Mouse (Mus musculus) olfactory bulb, adult 2 months (tissue): ENCODE measurements around the gene Gemin2. TPM values are rescaled to one million over a fixed set of nuclear protein-coding genes. Genes with fewer than 3 reads are reported as not detected.
"Not testable (repeated sequence)": the region's sequence is repeated elsewhere in the genome, so short reads cannot be mapped to it uniquely, and the experiment has no call there.

Source experiments
- H3K27ac ChIP-seq: fragments of 200-500 bp; 2 replicates; pipeline ENCODE4 v1.5.1; 2012; ENCODE audit warnings: low read depth, low read length; ENCODE audit not compliant: insufficient read depth
- H3K4me1 ChIP-seq: fragments of 200-500 bp; 2 replicates; pipeline ENCODE4 v1.6.1; 2012; ENCODE audit warnings: low read length; ENCODE audit not compliant: control insufficient read depth, insufficient read depth
- H3K4me3 ChIP-seq: fragments of 200-500 bp; 2 replicates; pipeline ENCODE4 v1.5.1; 2012; ENCODE audit warnings: mild to moderate bottlenecking, low read depth, low read length, moderate library complexity; ENCODE audit not compliant: insufficient read depth
- CTCF ChIP-seq: fragments of 200-500 bp; IDR thresholded peaks from 2 replicates; pipeline ENCODE4 v1.5.1; 2012; ENCODE audit warnings: low read depth, mild to moderate bottlenecking, low read length, moderate library complexity; ENCODE audit not compliant: insufficient read depth
- POLR2A ChIP-seq: fragments of 200-500 bp; IDR thresholded peaks from 2 replicates; pipeline ENCODE4 v1.6.1; 2012; ENCODE audit warnings: mild to moderate bottlenecking, low read depth, low read length, moderate library complexity; ENCODE audit not compliant: insufficient read depth
- WGBS: fragments of 180-500 bp; shearing (Covaris S2); methylation state at CpG from one replicate; pipeline ENCODE4 v1.1.7; 2018; 5-methylcytosine and 5-hydroxymethylcytosine counted together
- polyA plus RNA-seq: library from polyadenylated mRNA; stranded (reverse); fragments of >200 nt; gene quantifications from 2 replicates; pipeline ENCODE4 v1.2.4, GENCODE M21; 2012; ENCODE audit warnings: low replicate concordance; ENCODE audit not compliant: missing spikeins, insufficient read depth, insufficient read length

The Gemin2 gene
- not detected in 2 replicates for polyA plus RNA-seq

DNA sequence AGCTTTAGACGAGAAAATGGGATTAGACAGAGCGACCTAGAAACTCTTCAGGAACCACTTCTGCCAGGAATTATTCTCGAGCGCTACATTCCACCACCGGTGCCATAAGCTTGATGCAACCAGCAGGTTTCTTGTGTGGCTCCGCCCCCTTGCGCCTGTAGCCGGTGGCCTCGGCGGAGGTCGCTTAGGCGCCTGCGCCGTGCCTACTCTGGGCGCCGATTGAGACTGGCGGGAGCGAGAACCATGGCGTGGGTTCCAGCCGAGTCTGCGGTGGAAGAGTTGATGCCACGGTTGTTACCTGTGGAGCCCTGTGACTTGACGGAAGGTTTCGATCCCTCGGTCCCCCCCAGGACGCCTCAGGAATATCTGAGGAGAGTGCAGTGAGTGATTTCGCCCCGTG, at the start of gene Gemin2:
Gemin2 (plus strand) TSS at position 160 of the 400 bp plus-strand sequence.
- H3K27ac ChIP-seq = 0 out of 2 replicates have a peak within 1 kb of the TSS, but pooled peaks have one; percentile 36

DNA sequence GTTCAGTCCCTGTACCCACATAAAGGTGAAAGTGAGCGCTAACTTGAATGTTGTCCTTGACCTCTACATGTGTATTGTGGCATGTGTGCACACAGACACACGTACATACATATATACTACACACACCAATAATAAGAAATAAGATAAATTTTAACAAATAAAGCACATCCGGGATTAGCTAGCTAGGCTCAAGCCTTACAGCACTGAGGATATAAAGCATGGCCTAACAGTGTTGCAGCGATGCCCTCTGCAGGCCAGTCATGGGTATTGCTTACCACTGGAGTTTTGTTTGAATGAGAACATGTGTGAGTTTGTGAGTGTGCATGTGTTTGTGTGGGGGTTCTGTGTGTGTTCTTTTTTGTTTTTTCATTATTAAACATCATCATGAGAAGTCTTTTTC, 48.6 kb upstream of the Gemin2 start:
- H3K4me3 ChIP-seq = no peak overlapping the region
- H3K4me1 ChIP-seq = no peaks in the 10 kb centered on the region
- whole genome bisulfite sequencing = 72% methylated on average over 4 of the region's 4 CpGs
- no peak for TF ChIP-seq POLR2A
- H3K27ac ChIP-seq = no peak overlapping the region

More for the DNA sequence above, at the start of gene Gemin2:
- Histone ChIP-seq H3K4me3 (peak within 1 kb of the TSS; percentile 89), H3K4me1 (0 out of 2 replicates have a peak, but pooled peaks cover 5% of the 10 kb centered on the region)
- TF ChIP-seq CTCF (peak; percentile 7; the same call in 1 of the 2 replicates), POLR2A (peak; percentile 87)
- under 1% methylated on average over 28 of the region's 28 CpGs for WGBS

DNA sequence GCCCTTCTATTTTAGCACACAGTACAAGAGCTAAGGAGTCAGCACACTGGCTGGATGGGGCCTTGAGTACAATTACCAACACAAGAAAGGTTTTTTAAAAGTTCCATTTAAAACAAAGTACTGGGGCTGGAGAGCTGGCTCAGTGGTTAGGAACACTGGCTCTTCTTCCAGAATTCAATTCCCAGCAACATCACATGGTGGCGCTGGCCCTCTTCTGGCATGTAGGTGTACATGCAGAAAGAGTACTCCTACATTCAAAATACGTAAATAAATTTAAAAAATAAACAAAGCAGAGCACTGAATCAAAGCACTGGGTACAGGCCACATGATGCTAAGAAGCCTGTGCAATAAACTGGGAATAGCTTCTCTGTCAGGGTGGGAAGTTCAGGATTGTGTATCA, 36.2 kb upstream of the Gemin2 start:
- Histone ChIP-seq H3K27ac (no peak overlapping the region), H3K4me1 (no peaks in the 10 kb centered on the region), H3K4me3 (no peak overlapping the region)
- TF ChIP-seq POLR2A (no peak), CTCF (no peak)
- 74% methylated on average over 2 of the region's 2 CpGs for WGBS

DNA sequence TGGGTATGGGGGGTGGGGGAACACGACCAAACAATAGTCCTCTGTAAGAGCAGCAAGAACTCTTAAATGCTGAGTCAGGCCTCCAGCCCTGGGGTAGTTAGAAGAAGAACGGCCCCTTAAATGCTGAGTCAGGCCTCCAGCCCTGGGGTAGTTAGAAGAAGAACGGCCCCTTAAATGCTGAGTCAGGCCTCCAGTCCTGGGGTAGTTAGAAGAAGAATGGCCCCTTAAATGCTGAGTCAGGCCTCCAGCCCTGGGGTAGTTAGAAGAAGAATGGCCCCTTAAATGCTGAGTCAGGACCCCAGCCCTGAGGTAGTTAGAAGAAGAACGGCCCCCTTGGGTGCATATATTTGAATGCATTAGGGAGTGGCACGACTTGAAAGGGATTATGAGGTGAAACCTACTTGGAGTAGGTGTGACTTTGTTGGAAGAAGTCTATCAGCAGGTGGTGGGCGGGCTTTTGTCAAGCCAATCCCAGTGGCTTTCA, 32.0 kb upstream of the Gemin2 start:
- H3K4me3 ChIP-seq, H3K4me1 ChIP-seq, H3K27ac ChIP-seq: not testable (repeated sequence)
- 75% methylated on average over 6 of the region's 6 CpGs for WGBS

DNA sequence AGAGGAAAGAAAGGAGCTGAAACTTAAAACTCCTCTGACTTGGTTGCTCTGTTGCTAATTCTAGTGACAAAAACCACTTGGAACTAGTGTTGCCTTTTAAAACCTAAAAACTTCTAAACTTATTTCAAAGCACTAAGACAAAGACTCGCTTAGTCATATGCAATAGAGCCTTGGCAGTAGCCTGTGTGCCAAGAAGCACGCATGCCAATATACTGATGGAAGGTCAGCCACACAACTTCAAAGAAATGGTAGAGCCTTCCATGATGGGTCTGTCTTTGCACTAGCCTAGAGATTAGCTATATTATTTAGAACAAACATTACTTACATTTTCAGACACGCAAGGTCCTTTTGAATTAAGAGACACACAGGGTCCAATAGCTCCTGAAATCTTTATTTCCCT, 27.4 kb upstream of the Gemin2 start:
- Histone ChIP-seq H3K4me3 (no peak overlapping the region), H3K27ac (no peak overlapping the region), H3K4me1 (no peaks in the 10 kb centered on the region)
- 95% methylated on average over 3 of the region's 3 CpGs for WGBS
- no peak for TF ChIP-seq POLR2A
- no peak for TF ChIP-seq CTCF

DNA sequence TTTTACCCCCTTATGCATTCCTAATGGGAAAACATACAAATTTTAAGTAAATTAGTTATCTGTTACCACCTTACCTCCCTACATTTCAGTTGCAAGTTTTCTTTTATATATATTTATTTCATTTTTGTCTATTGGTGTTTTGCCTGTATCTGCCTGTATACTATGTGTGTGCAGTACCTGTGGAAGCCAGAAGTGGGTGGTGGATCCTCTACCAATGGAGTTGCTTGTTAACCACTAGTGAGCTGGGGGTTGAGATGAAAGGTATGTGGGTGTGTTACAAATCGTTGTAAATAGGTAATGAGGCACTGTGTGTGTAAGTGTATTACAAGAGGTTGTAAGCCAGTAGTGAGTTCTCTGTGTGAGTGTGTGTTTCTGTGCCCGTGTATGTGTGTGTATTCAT, 2.7 kb upstream of the Gemin2 start:
- Histone ChIP-seq H3K27ac (no peak overlapping the region), H3K4me1 (0 out of 2 replicates have a peak, but pooled peaks cover 5% of the 10 kb centered on the region), H3K4me3 (no peak overlapping the region)
- TF ChIP-seq CTCF = no peak
- no peak for TF ChIP-seq POLR2A
- 43% methylated on average over 2 of the region's 2 CpGs for WGBS

DNA sequence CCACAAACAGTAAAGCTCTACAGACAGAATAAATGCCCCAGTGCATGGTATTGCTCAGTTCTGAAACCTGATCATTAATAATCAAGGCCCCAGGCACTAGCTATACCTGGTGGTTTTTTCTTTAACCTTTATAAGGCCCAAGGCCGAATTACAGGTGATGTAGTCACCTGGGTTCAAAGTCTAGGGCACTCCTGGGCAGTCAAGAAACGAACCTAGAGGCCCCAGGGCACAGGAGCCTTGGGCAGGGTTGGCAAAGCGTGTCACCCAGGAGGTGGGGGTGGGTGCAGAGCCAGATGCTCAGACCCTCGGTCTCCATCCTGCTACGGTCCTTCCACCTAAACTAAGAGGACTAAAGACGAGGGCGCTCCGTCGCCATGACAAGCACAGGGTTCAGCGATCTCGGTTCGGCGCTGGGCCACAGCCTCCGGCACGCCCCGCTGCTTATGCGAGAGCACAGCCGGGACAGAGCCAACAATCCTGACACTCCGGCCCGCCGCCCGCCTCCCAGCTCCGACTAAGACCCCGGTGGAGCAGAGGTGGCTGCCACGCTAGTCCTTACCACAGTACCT, 1.8 kb upstream of the Gemin2 start:
- TF ChIP-seq CTCF (no peak), POLR2A (no peak)
- WGBS = 1% methylated on average over 25 of the region's 25 CpGs
- 0 out of 2 replicates have a peak, but pooled peaks cover 5% of the 10 kb centered on the region for H3K4me1 ChIP-seq
- H3K27ac ChIP-seq = peak overlapping the region; percentile 5; the same call in 1 of the 2 replicates
- peak overlapping the region; percentile 57 for H3K4me3 ChIP-seq

DNA sequence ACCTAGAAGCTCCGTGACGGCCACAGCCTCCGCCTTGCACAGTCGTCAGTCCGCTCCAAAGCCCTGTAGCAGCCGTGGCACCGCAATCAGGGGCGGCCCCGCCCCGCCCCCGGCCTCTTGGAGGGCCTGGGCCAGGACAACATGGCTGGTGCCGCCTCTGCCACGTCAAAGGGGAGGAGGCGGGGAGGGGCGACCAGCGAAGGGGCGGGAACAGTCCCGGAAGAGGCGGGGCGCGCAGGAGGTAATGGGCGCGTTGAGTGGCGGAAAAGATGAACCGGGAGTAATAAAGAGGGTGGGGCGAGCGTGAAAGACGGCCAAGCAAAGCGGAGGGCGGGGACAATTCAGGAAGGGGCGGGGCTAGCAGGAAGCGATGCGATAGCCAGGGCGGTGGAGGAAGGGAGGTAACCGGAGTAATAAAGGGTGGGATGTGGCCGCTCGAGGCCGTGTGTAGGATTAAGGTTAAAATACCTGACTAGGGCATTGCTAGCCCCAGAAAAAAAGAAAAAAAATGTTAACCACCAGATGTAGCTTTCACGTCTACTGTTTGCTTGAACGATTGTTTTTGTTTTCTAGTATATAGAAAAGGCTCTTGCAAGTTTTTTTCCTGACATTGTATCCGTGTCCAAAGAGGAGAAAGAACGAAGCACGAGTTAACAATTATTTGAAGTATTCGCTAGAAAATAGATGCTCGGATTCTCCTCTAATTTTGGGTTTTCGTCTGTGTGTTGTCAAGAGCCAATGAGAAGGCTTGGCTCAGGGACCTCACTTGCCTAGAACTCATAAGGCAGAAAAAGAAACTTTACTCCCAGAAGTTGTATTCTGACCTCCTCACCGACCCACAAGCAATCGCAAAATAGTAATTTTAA, 1.1 kb upstream of the Gemin2 start, which contains the start of gene Sec23a:
Sec23a (minus strand) TSS at position 174 of the 866 bp plus-strand sequence.
- under 1% methylated on average over 47 of the region's 48 CpGs for WGBS
- H3K4me3 ChIP-seq = peak within 1 kb of the TSS; percentile 57
- 0 out of 2 replicates have a peak, but pooled peaks cover 5% of the 10 kb centered on the region for H3K4me1 ChIP-seq
- no peak for TF ChIP-seq CTCF
- TF ChIP-seq POLR2A = peak; percentile 70; the same call in 1 of the 2 replicates
- peak within 1 kb of the TSS; percentile 5; the same call in 1 of the 2 replicates for H3K27ac ChIP-seq

DNA sequence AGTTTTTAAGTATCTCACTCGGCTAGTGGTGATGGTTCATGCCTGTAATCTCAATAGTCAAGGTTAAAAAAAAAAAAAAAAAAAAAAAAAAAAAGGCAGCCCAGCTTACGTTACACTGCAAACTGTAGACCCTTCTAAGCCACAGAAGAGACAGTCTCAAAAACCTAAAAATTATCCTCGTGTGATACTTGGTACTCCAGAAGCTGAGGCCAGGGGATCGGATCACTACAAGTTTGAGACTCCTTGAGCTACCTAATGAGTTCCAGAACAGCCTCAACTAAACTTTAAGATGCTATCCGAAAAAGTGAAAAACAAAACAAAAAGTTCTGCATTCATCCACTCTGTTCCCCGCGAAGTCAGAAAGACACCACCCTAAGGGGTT, 492 bp upstream of the Gemin2 start:
- no peak overlapping the region for H3K27ac ChIP-seq
- 0 out of 2 replicates have a peak, but pooled peaks cover 5% of the 10 kb centered on the region for H3K4me1 ChIP-seq
- WGBS = 0% methylated on average over 7 of the region's 7 CpGs
- no peak overlapping the region for H3K4me3 ChIP-seq
- TF ChIP-seq POLR2A (no peak), CTCF (no peak)
